Comparison of ENCODE assay signal across 34 mouse cellular contexts in the genomic region with DNA sequence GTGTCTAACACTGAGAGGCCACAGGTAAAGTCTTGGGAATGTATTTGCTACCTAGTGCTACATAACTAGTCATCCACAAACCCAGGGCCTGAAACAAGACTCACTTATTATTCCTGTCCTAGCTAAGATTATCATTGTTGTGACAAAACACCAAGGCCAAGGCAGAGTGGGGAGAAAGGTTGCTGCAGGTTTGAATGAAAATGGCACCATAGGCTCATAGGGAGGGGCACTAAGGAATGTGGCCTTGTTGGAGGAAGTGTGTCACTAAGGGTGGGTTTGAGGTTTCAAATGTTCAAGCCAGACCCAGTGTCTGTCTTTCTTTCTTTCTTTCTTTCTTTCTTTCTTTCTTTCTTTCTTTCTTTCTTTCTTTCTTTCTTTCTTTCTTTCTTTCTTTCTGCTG.
"Had no signal": no experiment of that assay in that cellular context is flagged by ENCODE, and none has a peak within 500 bp of the region (broad histone marks: within the 10 kb centered on the region; RNA-seq: fewer than 3 reads in every experiment).

No protein-coding gene starts in this region.

- DNase-seq: heart, postnatal 10 days; heart, postnatal 14 days; heart, postnatal 36 days; heart, postnatal 4 days; kidney, adult 11 months; kidney, adult 18-20 months; kidney, adult 2 months; kidney, adult 8-10 months; kidney, adult 9 months; kidney, postnatal 10 days; kidney, postnatal 14 days; kidney, postnatal 25 days; kidney, postnatal 36 days; kidney, postnatal 4 days; layer of hippocampus, adult 9-11 months; layer of hippocampus, postnatal 36 days had no signal

- ATAC-seq: hindbrain, embryonic 16.5 days; hindbrain, postnatal 0 days; intestine, embryonic 15.5 days; intestine, embryonic 16.5 days; intestine, postnatal 0 days had no signal

- H3K27ac ChIP-seq: heart, embryonic 10.5 days; heart, embryonic 13.5 days; heart, embryonic 15.5 days; hindbrain, embryonic 10.5 days; hindbrain, embryonic 12.5 days; hindbrain, embryonic 13.5 days; hindbrain, embryonic 14.5 days; hindbrain, embryonic 15.5 days; hindbrain, postnatal 0 days; intestine, embryonic 15.5 days; kidney, embryonic 15.5 days; kidney, postnatal 0 days; layer of hippocampus, adult 2 months; left cerebral cortex, adult 2 months had no signal

- H3K4me1 ChIP-seq: heart, embryonic 13.5 days had no signal

- H3K27me3 ChIP-seq: heart, embryonic 12.5 days; heart, embryonic 13.5 days; heart, embryonic 15.5 days; hindbrain, embryonic 12.5 days; hindbrain, embryonic 13.5 days; hindbrain, embryonic 15.5 days; intestine, embryonic 15.5 days; kidney, embryonic 15.5 days had no signal

- H3K9ac ChIP-seq: heart, embryonic 12.5 days; heart, embryonic 13.5 days; heart, embryonic 15.5 days; hindbrain, embryonic 12.5 days; hindbrain, embryonic 13.5 days; hindbrain, embryonic 14.5 days; hindbrain, embryonic 15.5 days; intestine, embryonic 15.5 days; kidney, embryonic 15.5 days had no signal

- H3K4me3 ChIP-seq: heart, embryonic 10.5 days; heart, embryonic 12.5 days; heart, embryonic 13.5 days; heart, embryonic 15.5 days; hindbrain, embryonic 10.5 days; hindbrain, embryonic 12.5 days; hindbrain, embryonic 13.5 days; hindbrain, embryonic 15.5 days; intestine, embryonic 15.5 days; kidney, embryonic 15.5 days; layer of hippocampus, adult 2 months; left cerebral cortex, adult 2 months had no signal

- H3K36me3 ChIP-seq: heart, embryonic 10.5 days; heart, embryonic 12.5 days; heart, embryonic 13.5 days; heart, embryonic 15.5 days; hindbrain, embryonic 10.5 days; hindbrain, embryonic 12.5 days; hindbrain, embryonic 13.5 days; hindbrain, embryonic 15.5 days; intestine, embryonic 15.5 days; kidney, embryonic 15.5 days had no signal

- H3K9me3 ChIP-seq: heart, embryonic 10.5 days; heart, embryonic 15.5 days; hindbrain, embryonic 12.5 days; hindbrain, embryonic 13.5 days; hindbrain, embryonic 15.5 days; intestine, embryonic 15.5 days; kidney, embryonic 15.5 days had no signal
